Mouse (Mus musculus) testis, postnatal 14 days (tissue): Measurements from ENCODE around the gene Tnfrsf12a.

Source experiments
- DNase-seq: peaks from one replicate; pipeline ENCODE4 v3.0.0; 2021; ENCODE audit warnings: low spot score

The Tnfrsf12a gene

GRCm38 (mm10) chr17:23644613-23645495, 32.4 kb downstream of the Tnfrsf12a start, which contains the start of gene Mmp25:
Mmp25 (minus strand) TSS chr17:23645277.
- DNase-seq, result no peak

GRCm38 (mm10) chr17:23631241-23631640, 46.0 kb downstream of the Tnfrsf12a start:
- DNase-seq, result no peak

GRCm38 (mm10) chr17:23630195-23631020, 46.9 kb downstream of the Tnfrsf12a start:
- peak; percentile 58 for DNase-seq

- no peak for DNase-seq
Observed at GRCm38 (mm10) chr17:23627813-23628212, 49.5 kb downstream of the Tnfrsf12a start.
